ENCODE assay signal across 9 mouse cellular contexts in the genomic region with DNA sequence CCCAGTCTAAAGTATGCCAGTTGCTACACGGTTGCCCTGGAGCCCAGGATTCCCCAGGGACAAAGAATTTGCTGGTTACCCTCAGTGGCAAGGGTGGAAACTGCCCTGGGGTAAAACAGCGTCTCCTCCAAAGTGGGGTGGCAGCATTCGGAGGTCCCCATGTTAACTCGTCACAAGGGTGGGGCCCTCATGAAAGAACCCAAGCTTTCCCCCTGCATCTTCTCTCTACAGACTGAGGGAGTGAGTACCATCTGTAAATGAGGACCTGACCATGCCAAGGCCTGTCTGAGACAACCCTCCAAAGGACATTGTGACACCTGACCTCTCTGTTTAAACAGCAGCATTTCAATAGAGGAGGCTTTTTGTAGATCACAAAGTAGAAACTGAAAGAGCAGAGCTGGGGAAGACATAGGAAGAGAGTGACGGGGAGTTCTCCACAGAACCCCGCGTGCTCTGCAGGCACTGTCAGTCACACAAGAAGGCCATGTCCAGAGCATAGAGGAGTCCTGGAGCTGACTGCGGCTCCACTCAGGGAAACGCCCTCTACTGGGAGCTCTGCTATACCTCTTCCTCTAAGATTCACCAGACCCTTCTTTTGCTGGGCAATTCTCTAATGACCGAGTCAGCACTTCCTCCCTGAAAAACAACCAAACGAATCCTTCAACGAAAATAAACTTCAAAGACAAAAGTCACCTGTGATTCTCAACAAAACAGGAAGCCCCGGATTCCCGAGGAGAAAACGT. TPM values are rescaled to one million over a fixed set of nuclear protein-coding genes. Genes with fewer than 3 reads are reported as not detected.
DNase-seq lines count a peak whose midpoint lies in the region; ATAC-seq and TF ChIP-seq lines count a peak whose summit lies in the region.
"Had no signal": no experiment of that assay in that cellular context is flagged by ENCODE, and none has a peak within 500 bp of the region (broad histone marks: within the 10 kb centered on the region; RNA-seq: fewer than 3 reads in every experiment).

No protein-coding gene starts in this region.

- H3K4me1 ChIP-seq in ES-E14 (ENCODE audit: control insufficient read depth in 2 of 2, insufficient read depth in 2 of 2, low read length in 2 of 2, poor library complexity in 1 of 2) = 0 out of 4 replicates have a peak, but pooled peaks cover 0 to 2% of the 10 kb centered on the region in 2 experiments
- H3K4me1 ChIP-seq in midbrain, embryonic 14.5 days (ENCODE audit: control insufficient read depth, insufficient read depth, low read length) = peaks cover 5% of the 10 kb centered on the region; the same call in 1 of the 2 replicates
- H3K4me1 ChIP-seq: lung, embryonic 15.5 days had no signal

- no peak overlapping the region for H3K27ac ChIP-seq in ES-E14 (ENCODE audit: insufficient read depth, low read depth, low read length, poor library complexity, severe bottlenecking)
- H3K27ac ChIP-seq in midbrain, embryonic 14.5 days (replicated peaks; ENCODE audit: low read depth, low read length) = peak overlapping the region; percentile 49; the same call in 1 of the 2 replicates
- H3K27ac ChIP-seq: lung, embryonic 15.5 days had no signal

- no peaks in the 10 kb centered on the region for H3K9me3 ChIP-seq in ES-E14 (ENCODE audit: control insufficient read depth, insufficient read depth, low read depth, low read length)
- H3K9me3 ChIP-seq in midbrain, embryonic 14.5 days (ENCODE audit: control insufficient read depth, low read length) = no peaks in the 10 kb centered on the region
- H3K9me3 ChIP-seq: lung, embryonic 15.5 days had no signal

- peak overlapping the region in 1 of 2 experiments; percentile 21; a peak in 1 of 4 replicates for H3K4me3 ChIP-seq in ES-E14 (ENCODE audit: insufficient read depth in 1 of 2, low read depth in 1 of 2, low read length in 2 of 2, poor library complexity in 1 of 2, severe bottlenecking in 1 of 2)
- no peak overlapping the region for H3K4me3 ChIP-seq in midbrain, embryonic 14.5 days (replicated peaks; ENCODE audit: low read depth, low read length)
- H3K4me3 ChIP-seq: lung, embryonic 15.5 days had no signal

- H3K27me3 ChIP-seq in midbrain, embryonic 14.5 days (ENCODE audit: control insufficient read depth, insufficient read depth, low read length) = no peaks in the 10 kb centered on the region
- H3K27me3 ChIP-seq: lung, embryonic 15.5 days had no signal

- peak; percentile 13 to 22 for DNase-seq in kidney, adult 8-10 months
- DNase-seq in kidney, adult 18-20 months = no peak
- DNase-seq in ES-E14 (ENCODE audit: low read depth, low spot score) = no peak
- DNase-seq in brain, embryonic 14.5 days (ENCODE audit: low read depth) = peak; percentile 41
- peak; percentile 63 for DNase-seq in kidney, postnatal 10 days
- peak; percentile 61 for DNase-seq in midbrain, embryonic 14.5 days
- DNase-seq in cerebellum, adult 18-20 months = no peak
- no peak for DNase-seq in gastrocnemius, adult 8-10 months (ENCODE audit: low spot score in 2 of 2)

- no peak for TF ChIP-seq POLR2A in brain, embryonic 14.5 days (IDR thresholded peaks at IDR 0.05; ENCODE audit: borderline replicate concordance, extremely low read depth, insufficient read depth, insufficient read length, poor library complexity, severe bottlenecking)

- TF ChIP-seq CTCF in brain, embryonic 14.5 days (IDR thresholded peaks at IDR 0.05; ENCODE audit: borderline replicate concordance, extremely low read depth, insufficient read depth, insufficient read length) = peak; percentile 51; the same call in 1 of the 2 replicates

- H3K36me3 ChIP-seq in ES-E14 (ENCODE audit: control insufficient read depth, insufficient read depth, low read length, poor library complexity, severe bottlenecking) = no peaks in the 10 kb centered on the region
- no peaks in the 10 kb centered on the region for H3K36me3 ChIP-seq in midbrain, embryonic 14.5 days (ENCODE audit: control insufficient read depth, insufficient read depth, low read length)
- H3K36me3 ChIP-seq: lung, embryonic 15.5 days had no signal

- ATAC-seq in midbrain, embryonic 14.5 days (ENCODE audit: low FRiP score, low TSS enrichment) = no peak

- H3K4me2 ChIP-seq in midbrain, embryonic 14.5 days (ENCODE audit: low read length) = 0 out of 2 replicates have a peak overlapping the region, but pooled peaks have one; percentile 27
- H3K4me2 ChIP-seq: lung, embryonic 15.5 days had no signal

- WGBS in midbrain, embryonic 14.5 days = 32% methylated on average over 15 of the region's 15 CpGs

- no peak overlapping the region for H3K9ac ChIP-seq in ES-E14 (ENCODE audit: insufficient read depth, low read depth, low read length, poor library complexity, severe bottlenecking)
- H3K9ac ChIP-seq in midbrain, embryonic 14.5 days (replicated peaks; ENCODE audit: low read length) = no peak overlapping the region
- H3K9ac ChIP-seq: lung, embryonic 15.5 days had no signal

- in situ Hi-C loops in ES-E14 (cut with MboI; ENCODE audit: low sequenced_read_pairs in 2 of 2, unreplicated experiment in 2 of 2) = no loop called here

TF ChIP-seq in ES-E14, 5 proteins besides CTCF, POLR2A, EP300 and RAD21:
- TF ChIP-seq HCFC1 (IDR thresholded peaks at IDR 0.05; ENCODE audit: borderline replicate concordance, insufficient read depth, low read length) (no peak), ZNF384 (IDR thresholded peaks at IDR 0.05; ENCODE audit: low read depth, low read length) (no peak), ZC3H11A (IDR thresholded peaks at IDR 0.05; ENCODE audit: borderline replicate concordance, low read depth, low read length) (peak; percentile 14; the same call in 1 of the 2 replicates), MAFK (IDR thresholded peaks at IDR 0.05; ENCODE audit: insufficient read depth, low read depth, low read length) (peak; percentile 87), CHD2 (IDR thresholded peaks at IDR 0.05; ENCODE audit: low read depth, low read length) (no peak)

RNA-seq across cellular contexts. Expression of gene Lpcat1, which starts 49.3 kb away (rescaled TPM):
- total RNA-seq in ES-E14 (2012; rRNA removed) = 105 and 128 TPM in 2 replicates
- polyA plus RNA-seq in brain, embryonic 14.5 days (2012; rRNA removed) = 91.4 and 99.1 TPM in 2 replicates
- 74.4 and 76.9 TPM in 2 replicates for polyA plus RNA-seq in midbrain, embryonic 14.5 days (2014; fragmentation: Nextera tagmentation; extraction: Ambion mirVana)
- total RNA-seq in gastrocnemius, adult 8-10 months (2022) = 1 to 10 TPM; 1.6 to 3.4 (median 2.6) TPM

Comparison
In these comparisons a context has a peak if more than half of its experiments do, and no peak if none do; other contexts are left out.
1. DNase-seq: peak in kidney, adult 8-10 months (2 of 2), brain, embryonic 14.5 days (single experiment), kidney, postnatal 10 days (single experiment) and midbrain, embryonic 14.5 days (single experiment); none in kidney, adult 18-20 months (single experiment), ES-E14 (single experiment), cerebellum, adult 18-20 months (0 of 2) and gastrocnemius, adult 8-10 months (0 of 2).
2. RNA of gene Lpcat1, which starts 49.3 kb away (total RNA-seq): 105 to 128 TPM in ES-E14; 1.6 to 3.4 TPM in gastrocnemius, adult 8-10 months; every median in the first group is over 10 times any median in the second.